Mouse (Mus musculus) CH12.LX (cell line): Measurements from ENCODE around the gene Gm10318. TPM values are rescaled to one million over a fixed set of nuclear protein-coding genes. Genes with fewer than 3 reads are reported as not detected.

Experiments used
- DNase-seq: peaks from one replicate; pipeline ENCODE4 v3.0.0-alpha.2; 2013; ENCODE audit errors: extremely low read depth
- H3K27ac ChIP-seq: 2 replicates; pipeline ENCODE4 v1.5.1; 2012; ENCODE audit warnings: low read depth, mild to moderate bottlenecking, control low read depth, moderate library complexity; ENCODE audit not compliant: insufficient read depth
- H3K27me3 ChIP-seq: replicated peaks from 2 replicates; pipeline ENCODE3; 2012; ENCODE audit warnings: inconsistent platforms
- H3K36me3 ChIP-seq, 2 experiments: replicated peaks in 1 of 2; 2 replicates each; pipeline versions ENCODE3 to v1.6.1; 2012; ENCODE audit warnings: inconsistent platforms in 1 of 2, low read length in 1 of 2, mild to moderate bottlenecking in 1 of 2, mixed read lengths in 1 of 2, moderate library complexity in 1 of 2; ENCODE audit not compliant: control insufficient read depth in 1 of 2, insufficient read depth in 1 of 2
- H3K4me1 ChIP-seq, 2 experiments: 2 replicates each; pipeline ENCODE4 v1.6.1; 2012; ENCODE audit warnings: inconsistent platforms in 1 of 2, moderate library complexity in 1 of 2; ENCODE audit not compliant: insufficient read depth in 2 of 2, control insufficient read depth in 1 of 2
- H3K4me2 ChIP-seq: 2 replicates; pipeline ENCODE4 v1.6.1; 2012; ENCODE audit warnings: low read depth, mild to moderate bottlenecking, control low read depth; ENCODE audit not compliant: poor library complexity, insufficient read depth, severe bottlenecking
- H3K4me3 ChIP-seq, 3 experiments: fragments of 150-350 bp in 1 of 3; sonication (generic) in 1 of 3; replicated peaks in 1 of 3; 2 replicates each; pipeline versions ENCODE3 to v1.5.1; 2011 to 2012; ENCODE audit warnings: low read depth in 2 of 3, low read length in 2 of 3, mild to moderate bottlenecking in 2 of 3, moderate library complexity in 2 of 3, control low read depth in 1 of 3, improper control_type of control experiment in 1 of 3, inconsistent platforms in 1 of 3, mixed read lengths in 1 of 3; ENCODE audit not compliant: poor library complexity in 1 of 3
- H3K79me2 ChIP-seq: replicated peaks from 2 replicates; pipeline ENCODE4 v1.6.1; 2012; ENCODE audit warnings: mild to moderate bottlenecking, moderate library complexity; ENCODE audit not compliant: control insufficient read depth, poor library complexity, insufficient read depth, severe bottlenecking; ENCODE audit errors: extremely low read depth
- H3K9ac ChIP-seq: 2 replicates; pipeline ENCODE4 v1.6.1; 2012; ENCODE audit warnings: low read depth, mild to moderate bottlenecking, control low read depth, moderate library complexity; ENCODE audit not compliant: insufficient read depth
- H3K9me3 ChIP-seq: replicated peaks from 2 replicates; pipeline ENCODE3; 2012; ENCODE audit warnings: low read length, inconsistent platforms, mixed read lengths
- BHLHE40 ChIP-seq: IDR thresholded peaks from 2 replicates; pipeline ENCODE4 v1.6.1; 2011; ENCODE audit warnings: mild to moderate bottlenecking, low read depth, low read length, improper control_type of control experiment
- CHD1 ChIP-seq: IDR thresholded peaks from 2 replicates; pipeline ENCODE4 v1.6.1; 2012; ENCODE audit warnings: low read depth, low read length, improper control_type of control experiment, inconsistent platforms
- E2F4 ChIP-seq: IDR thresholded peaks from 2 replicates; pipeline ENCODE4 v1.6.1; 2011; ENCODE audit warnings: low read depth, low read length, improper control_type of control experiment; ENCODE audit not compliant: insufficient replicate concordance
- ELF1 ChIP-seq: IDR thresholded peaks from 2 replicates; pipeline ENCODE4 v1.6.1; 2014; ENCODE audit warnings: low read depth, mild to moderate bottlenecking, inconsistent platforms, low read length, improper control_type of control experiment
- ETS1 ChIP-seq: conservative IDR thresholded peaks from 2 replicates; pipeline ENCODE4 v1.6.1; 2012; ENCODE audit warnings: low read depth, mild to moderate bottlenecking, inconsistent platforms, low read length, improper control_type of control experiment, moderate library complexity
- GABPA ChIP-seq: IDR thresholded peaks from 2 replicates; pipeline ENCODE4 v1.6.1; 2012; ENCODE audit warnings: low read depth, low read length, improper control_type of control experiment, inconsistent platforms; ENCODE audit not compliant: insufficient replicate concordance
- IRF4 ChIP-seq: IDR thresholded peaks from 2 replicates; pipeline ENCODE4 v1.6.1; 2014; ENCODE audit warnings: low read depth, mild to moderate bottlenecking, inconsistent platforms, low read length, improper control_type of control experiment
- JUN ChIP-seq: IDR thresholded peaks from 2 replicates; pipeline ENCODE4 v1.6.1; 2011; ENCODE audit warnings: low read depth, mild to moderate bottlenecking, low read length, improper control_type of control experiment, moderate library complexity; ENCODE audit not compliant: insufficient read depth
- JUND ChIP-seq: conservative IDR thresholded peaks from 2 replicates; pipeline ENCODE4 v1.6.1; 2011; ENCODE audit warnings: low read depth, low read length, improper control_type of control experiment
- MAFK ChIP-seq: IDR thresholded peaks from 2 replicates; pipeline ENCODE4 v1.6.1; 2011; ENCODE audit warnings: low read length, improper control_type of control experiment; ENCODE audit not compliant: insufficient replicate concordance
- MAX ChIP-seq: IDR thresholded peaks from 2 replicates; pipeline ENCODE4 v1.6.1; 2011; ENCODE audit warnings: low read length, improper control_type of control experiment
- MEF2A ChIP-seq: IDR thresholded peaks from 2 replicates; pipeline ENCODE4 v1.6.1; 2014; ENCODE audit warnings: low read depth, mild to moderate bottlenecking, inconsistent platforms, low read length, improper control_type of control experiment, borderline replicate concordance
- MXI1 ChIP-seq: IDR thresholded peaks from 2 replicates; pipeline ENCODE4 v1.6.1; 2011; ENCODE audit warnings: mild to moderate bottlenecking, low read depth, low read length, improper control_type of control experiment
- NELFE ChIP-seq: IDR thresholded peaks from 2 replicates; pipeline ENCODE4 v1.6.1; 2011; ENCODE audit warnings: low read depth, low read length, improper control_type of control experiment
- NRF1 ChIP-seq: IDR thresholded peaks from 2 replicates; pipeline ENCODE4 v1.6.1; 2014; ENCODE audit warnings: low read depth, mild to moderate bottlenecking, inconsistent platforms, low read length, improper control_type of control experiment, moderate library complexity
- POLR2A ChIP-seq: IDR thresholded peaks from 2 replicates; pipeline ENCODE4 v1.6.1; 2011; ENCODE audit warnings: low read depth, mild to moderate bottlenecking, improper control_type of control experiment, low read length
- POLR2AphosphoS2 ChIP-seq: IDR thresholded peaks from 2 replicates; pipeline ENCODE4 v1.6.1; 2011; ENCODE audit warnings: low read depth, low read length, improper control_type of control experiment
- RAD21 ChIP-seq: IDR thresholded peaks from 2 replicates; pipeline ENCODE4 v1.6.1; 2011; ENCODE audit warnings: low read depth, mild to moderate bottlenecking, low read length, improper control_type of control experiment, moderate library complexity
- RCOR1 ChIP-seq: conservative IDR thresholded peaks from 2 replicates; pipeline ENCODE4 v1.6.1; 2012; ENCODE audit warnings: low read depth, mild to moderate bottlenecking, inconsistent platforms, low read length, improper control_type of control experiment
- SMC3 ChIP-seq: IDR thresholded peaks from 2 replicates; pipeline ENCODE4 v1.6.1; 2011; ENCODE audit warnings: low read depth, low read length, improper control_type of control experiment
- TCF12 ChIP-seq: IDR thresholded peaks from 2 replicates; pipeline ENCODE4 v1.6.1; 2014; ENCODE audit warnings: low read depth, mild to moderate bottlenecking, inconsistent platforms, low read length, improper control_type of control experiment
- UBTF ChIP-seq: IDR thresholded peaks from 2 replicates; pipeline ENCODE4 v1.6.1; 2012; ENCODE audit warnings: low read depth, mild to moderate bottlenecking, inconsistent platforms, low read length, improper control_type of control experiment, moderate library complexity
- USF2 ChIP-seq: conservative IDR thresholded peaks from 2 replicates; pipeline ENCODE4 v1.6.1; 2011; ENCODE audit warnings: low read depth, low read length, improper control_type of control experiment
- ZC3H11A ChIP-seq: IDR thresholded peaks from 2 replicates; pipeline ENCODE4 v1.6.1; 2012; ENCODE audit warnings: low read depth, mild to moderate bottlenecking, inconsistent platforms, low read length, improper control_type of control experiment
- ZKSCAN1 ChIP-seq: IDR thresholded peaks from 2 replicates; pipeline ENCODE4 v1.6.1; 2012; ENCODE audit warnings: low read depth, inconsistent platforms, low read length, improper control_type of control experiment, borderline replicate concordance
- ZMIZ1 ChIP-seq: IDR thresholded peaks from 2 replicates; pipeline ENCODE4 v1.6.1; 2012; ENCODE audit warnings: low read depth, mild to moderate bottlenecking, inconsistent platforms, low read length, improper control_type of control experiment
- ZNF384 ChIP-seq: IDR thresholded peaks from 2 replicates; pipeline ENCODE4 v1.6.1; 2012; ENCODE audit warnings: low read depth, low read length, improper control_type of control experiment, inconsistent platforms
- dilution Hi-C: fragments of 300-500 bp; cut with MboI; formaldehyde crosslinking; loops from 2 replicates; pipeline ENCODE4 v1.14.3; 2020; ENCODE audit warnings: low sequenced_read_pairs; ENCODE audit not compliant: extremely low pct_unique_long_range_greater_than_20kb, extremely low pct_ligation_motif_present
- in situ Hi-C: fragments of 300-500 bp; cut with MboI; formaldehyde crosslinking; loops from 3 replicates; pipeline ENCODE4 v1.14.3; 2019; ENCODE audit warnings: low sequenced_read_pairs, low pct_ligation_motif_present, low pct_unique_long_range_greater_than_20kb, mixed read lengths
- polyA plus RNA-seq: library from polyadenylated mRNA; unstranded; fragments of >175 nt; gene quantifications from 2 replicates; pipeline ENCODE4 v1.2.1, GENCODE M21; 2012; ENCODE audit warnings: low read depth; ENCODE audit not compliant: insufficient read length
- total RNA-seq, 2 experiments: library from RNA; depleted of rRNA; stranded (reverse); fragments of 300-350 nt in 1 of 2; fragments of >200 nt in 1 of 2; gene quantifications; 2 replicates each; pipeline ENCODE4 v1.2.3; 2012 to 2014

Gene Gm10318
- not detected in 2 replicates for total RNA-seq (2012; rRNA removed)
- not detected in 2 replicates for total RNA-seq (2014; rRNA removed)
- polyA plus RNA-seq = not detected in 2 replicates

- Histone ChIP-seq H3K27ac (no peak within 1 kb of the TSS), H3K79me2 (no peaks in the 10 kb centered on the region), H3K9me3 (peaks cover 13% of the 10 kb centered on the region), H3K4me1 (no peaks in the 10 kb centered on the region), H3K4me3 (no peak within 1 kb of the TSS), H3K36me3 (no peaks in the 10 kb centered on the region), H3K4me2 (no peak within 1 kb of the TSS), H3K9ac (no peak within 1 kb of the TSS), H3K27me3 (peaks cover 57% of the 10 kb centered on the region)
- no peak for DNase-seq
- TF ChIP-seq ELF1 (no peak), NELFE (no peak), ZNF384 (no peak), MAFK (no peak), IRF4 (no peak), MEF2A (no peak), RCOR1 (no peak), RAD21 (no peak), UBTF (no peak), ETS1 (no peak), ZMIZ1 (no peak), JUN (no peak), POLR2A (no peak), BHLHE40 (no peak), GABPA (no peak), USF2 (no peak), POLR2AphosphoS2 (no peak), TCF12 (no peak), CHD1 (no peak)
- in situ Hi-C loops = no loop called here
- dilution Hi-C loops = no loop called here
Observed at GRCm38 (mm10) chr10:77852559-77852958, at the start of gene Gm10318. Gene Gm10318 (plus strand): TSS chr10:77852859.

GRCm38 (mm10) chr10:77804095-77804494 lies 48.6 kb upstream of the Gm10318 start:
- in situ Hi-C loops (no loop called here), dilution Hi-C loops (no loop called here)
- H3K79me2 ChIP-seq = no peaks in the 10 kb centered on the region
- no peaks in the 10 kb centered on the region for H3K36me3 ChIP-seq
- no peak overlapping the region for H3K9ac ChIP-seq
- H3K27ac ChIP-seq = no peak overlapping the region
- no peak overlapping the region for H3K4me3 ChIP-seq
- H3K27me3 ChIP-seq = peaks cover 45% of the 10 kb centered on the region
- H3K9me3 ChIP-seq = peaks cover 4% of the 10 kb centered on the region
- no peak for TF ChIP-seq MAX
- no peak for TF ChIP-seq MEF2A
- TF ChIP-seq UBTF = no peak
- no peak for TF ChIP-seq GABPA
- no peak for TF ChIP-seq E2F4
- TF ChIP-seq ZC3H11A = no peak
- TF ChIP-seq MXI1 = no peak
- TF ChIP-seq NELFE = no peak
- no peak for TF ChIP-seq JUND
- TF ChIP-seq TCF12 = no peak
- no peak for TF ChIP-seq ZNF384
- no peak for TF ChIP-seq MAFK
- no peak for TF ChIP-seq ZKSCAN1
- TF ChIP-seq ZMIZ1 = no peak
- no peak for TF ChIP-seq IRF4
- no peak for TF ChIP-seq NRF1
- no peak for TF ChIP-seq SMC3
- no peaks in the 10 kb centered on the region for H3K4me1 ChIP-seq
- no peak for DNase-seq
- H3K4me2 ChIP-seq = no peak overlapping the region
